Mouse (Mus musculus) brain, adult 2 months (tissue): ENCODE results near the gene Ahcyl1.
"Not testable (repeated sequence)": the region's sequence is repeated elsewhere in the genome, so short reads cannot be mapped to it uniquely, and the experiment has no call there.

Experiments
- DNase-seq: peaks from one replicate; pipeline ENCODE4 v3.0.0; 2011; ENCODE audit warnings: low read depth, low spot score

Ahcyl1 gene

GRCm38 (mm10) chr3:107695948-107696881 is at the start of gene Ahcyl1:
Ahcyl1 (minus strand) TSS chr3:107696560.
- DNase-seq = peak; percentile 100

- no peak for DNase-seq
Measured at GRCm38 (mm10) chr3:107746026-107746425, 49.7 kb upstream of the Ahcyl1 start.

- no peak for DNase-seq
Measured at GRCm38 (mm10) chr3:107743650-107744049, 47.3 kb upstream of the Ahcyl1 start.

GRCm38 (mm10) chr3:107743107-107743506 is 46.7 kb upstream of the Ahcyl1 start:
- DNase-seq = no peak

GRCm38 (mm10) chr3:107742071-107742710 is 45.8 kb upstream of the Ahcyl1 start:
- DNase-seq = no peak

GRCm38 (mm10) chr3:107741387-107741786 is 45.0 kb upstream of the Ahcyl1 start:
- DNase-seq = no peak

GRCm38 (mm10) chr3:107740578-107741207 is 44.3 kb upstream of the Ahcyl1 start:
- DNase-seq = peak; percentile 65

- no peak for DNase-seq
Measured at GRCm38 (mm10) chr3:107739966-107740365, 43.6 kb upstream of the Ahcyl1 start.

- DNase-seq = no peak
Measured at GRCm38 (mm10) chr3:107739456-107739855, 43.1 kb upstream of the Ahcyl1 start.

GRCm38 (mm10) chr3:107738620-107739019 is 42.3 kb upstream of the Ahcyl1 start:
- peak; percentile 83 for DNase-seq

- DNase-seq = no peak
Measured at GRCm38 (mm10) chr3:107737609-107738190, 41.3 kb upstream of the Ahcyl1 start.

GRCm38 (mm10) chr3:107735620-107736019 is 39.3 kb upstream of the Ahcyl1 start:
- DNase-seq = not testable (repeated sequence)

- DNase-seq = no peak
Measured at GRCm38 (mm10) chr3:107733329-107733728, 37.0 kb upstream of the Ahcyl1 start.

- no peak for DNase-seq
Measured at GRCm38 (mm10) chr3:107730236-107730635, 33.9 kb upstream of the Ahcyl1 start.

- no peak for DNase-seq
Measured at GRCm38 (mm10) chr3:107728509-107728908, 32.1 kb upstream of the Ahcyl1 start.

GRCm38 (mm10) chr3:107715971-107716370 is 19.6 kb upstream of the Ahcyl1 start:
- DNase-seq = no peak

- no peak for DNase-seq
Measured at GRCm38 (mm10) chr3:107714276-107714933, 18.0 kb upstream of the Ahcyl1 start.

GRCm38 (mm10) chr3:107712081-107712480 is 15.7 kb upstream of the Ahcyl1 start:
- no peak for DNase-seq

- DNase-seq = no peak
Measured at GRCm38 (mm10) chr3:107709156-107709555, 12.8 kb upstream of the Ahcyl1 start.

GRCm38 (mm10) chr3:107707239-107707638 is 10.9 kb upstream of the Ahcyl1 start:
- no peak for DNase-seq

- DNase-seq = no peak
Measured at GRCm38 (mm10) chr3:107706164-107706563, 9.8 kb upstream of the Ahcyl1 start.
